ENCODE assay signal across 8 mouse cellular contexts in the genomic region with DNA sequence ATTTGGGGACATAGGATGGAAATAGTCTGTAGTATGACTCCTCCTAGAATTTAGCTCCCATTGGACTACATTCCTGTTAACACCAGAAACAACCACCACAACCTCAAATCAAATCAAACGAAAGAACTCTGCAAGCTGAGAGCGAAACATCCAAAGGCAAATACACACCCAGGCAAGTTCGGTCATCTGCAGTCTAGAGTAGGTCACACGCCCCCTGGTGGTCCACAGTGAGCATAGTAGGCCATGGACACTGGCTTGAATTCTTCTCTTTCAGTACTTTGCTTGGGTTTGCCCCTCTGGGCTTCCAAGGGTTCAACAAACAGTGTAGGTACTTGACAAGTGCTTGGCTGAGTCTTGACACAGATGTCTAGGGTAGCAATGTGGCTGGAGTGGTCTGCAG. TPM values are rescaled to one million over a fixed set of nuclear protein-coding genes. Genes with fewer than 3 reads are reported as not detected.
A peak's percentile ranks its signal among the peaks of the same experiment; 100 is the strongest.
DNase-seq lines count a peak whose midpoint lies in the region; ATAC-seq lines count a peak whose summit lies in the region.

No protein-coding gene starts in this region.

- H3K4me1 ChIP-seq in embryonic facial prominence, embryonic 11.5 days (ENCODE audit: control insufficient read depth, insufficient read depth, low read length) = no peaks in the 10 kb centered on the region

- H3K4me3 ChIP-seq in embryonic facial prominence, embryonic 11.5 days (ENCODE audit: low read depth, low read length) = no peak overlapping the region

- no peak overlapping the region for H3K27ac ChIP-seq in embryonic facial prominence, embryonic 11.5 days (replicated peaks; ENCODE audit: low read depth, low read length)

- H3K4me2 ChIP-seq in embryonic facial prominence, embryonic 11.5 days (ENCODE audit: low read depth, low read length) = no peak overlapping the region

- H3K36me3 ChIP-seq in embryonic facial prominence, embryonic 11.5 days (replicated peaks; ENCODE audit: control insufficient read depth, insufficient read depth, low read depth, low read length) = no peaks in the 10 kb centered on the region
- H3K36me3 ChIP-seq in splenic B cell, adult 2 months (ENCODE audit: control insufficient read depth, insufficient read depth, low read length, poor library complexity, severe bottlenecking) = no peaks in the 10 kb centered on the region

- DNase-seq in 416B (ENCODE audit: low read depth) = peak; percentile 84
- peak; percentile 81 for DNase-seq in adrenal gland, postnatal 10 days
- DNase-seq in embryonic facial prominence, embryonic 11.5 days (ENCODE audit: low spot score) = peak; percentile 77
- DNase-seq in heart, adult 11 months = peak; percentile 96
- DNase-seq in kidney, adult 9 months = peak; percentile 79
- DNase-seq in liver = peak; percentile 80
- peak; percentile 84 for DNase-seq in splenic B cell, adult 2 months (ENCODE audit: low read depth, low spot score)

- no peaks in the 10 kb centered on the region for H3K9me3 ChIP-seq in embryonic facial prominence, embryonic 11.5 days (replicated peaks; ENCODE audit: control insufficient read depth, low read length)

- H3K27me3 ChIP-seq in embryonic facial prominence, embryonic 11.5 days (ENCODE audit: control insufficient read depth, insufficient read depth, low read length) = no peaks in the 10 kb centered on the region
- H3K27me3 ChIP-seq in splenic B cell, adult 2 months (ENCODE audit: control insufficient read depth, insufficient read depth, low read length, poor library complexity, severe bottlenecking) = no peaks in the 10 kb centered on the region

- WGBS in embryonic facial prominence, embryonic 11.5 days = 34% methylated on average over 4 of the region's 4 CpGs

- no peak overlapping the region for H3K9ac ChIP-seq in embryonic facial prominence, embryonic 11.5 days (replicated peaks; ENCODE audit: low read length)

- 0 out of 2 replicates have a peak, but pooled peaks have one; percentile 14 for ATAC-seq in embryonic facial prominence, embryonic 11.5 days (replicated peaks; ENCODE audit: insufficient number of reproducible peaks, low FRiP score, low TSS enrichment, low read depth)
- peak; percentile 66; the same call in 1 of the 2 replicates for ATAC-seq in monocyte, adult 5-6 weeks (replicated peaks; ENCODE audit: insufficient number of reproducible peaks, low FRiP score, low TSS enrichment, poor library complexity, severe bottlenecking)

RNA-seq across cellular contexts. Expression of gene Plg, which starts 6.4 kb away (rescaled TPM):
- 100 to 1,000 TPM; 184 to 460 TPM for total RNA-seq in adrenal gland, postnatal 10 days (2021)
- 0.13 TPM in 1 of 2 replicates, not detected in the other for polyA plus RNA-seq in embryonic facial prominence, embryonic 11.5 days (2014; fragmentation: Nextera tagmentation; extraction: Ambion mirVana)
- 0.58 to 1.5 TPM (median 0.85 TPM) in 3 replicates for total RNA-seq in monocyte, adult 5-6 weeks (2017)

RNA-seq across cellular contexts. Expression of gene Map3k4, which starts 53.4 kb away (rescaled TPM):
- total RNA-seq in adrenal gland, postnatal 10 days (2021) = 10 to 100 TPM; 21.1 to 29.4 TPM
- 38.8 and 42.0 TPM in 2 replicates for polyA plus RNA-seq in embryonic facial prominence, embryonic 11.5 days (2014; fragmentation: Nextera tagmentation; extraction: Ambion mirVana)
- total RNA-seq in monocyte, adult 5-6 weeks (2017) = 20.8 to 45.9 TPM (median 22.8 TPM) in 3 replicates

Comparison
In these comparisons a context has a peak if more than half of its experiments do, and no peak if none do; other contexts are left out.
1. RNA of gene Plg, which starts 6.4 kb away (total RNA-seq): 184 to 460 TPM in adrenal gland, postnatal 10 days; 0.58 to 1.5 TPM in monocyte, adult 5-6 weeks; every median in the first group is over 10 times any median in the second.
2. Peak in every context shown above with its lines, with median percentiles within 50 percentile points of each other: DNase-seq.